Mouse (Mus musculus): Measurements from ENCODE around the gene Tmcc3. TPM values are rescaled to one million over a fixed set of nuclear protein-coding genes. Genes with fewer than 3 reads are reported as not detected.

Tmcc3 gene
- total RNA-seq (2021), result 10 to 100 TPM; 27.0 to 29.7 TPM
- long read RNA-seq, experiment 1, full-length matches to known transcripts, result 35 of 45 reads
- long read RNA-seq, experiment 1, partial matches to known transcripts, result 2 of 45 reads
- long read RNA-seq, experiment 1, other reads (novel, unspliced or antisense), result 8 of 45 reads
- long read RNA-seq, experiment 2, full-length matches to known transcripts, result 23 of 30 reads
- long read RNA-seq, experiment 2, partial matches to known transcripts, result 2 of 30 reads
- long read RNA-seq, experiment 2, other reads (novel, unspliced or antisense), result 5 of 30 reads

- no peak for DNase-seq
Measured at GRCm38 (mm10) chr10:94311511-94312006, at the start of gene Tmcc3. Gene Tmcc3, plus strand, starts transcription at chr10:94311949.

- DNase-seq, result no peak
Measured at GRCm38 (mm10) chr10:94262646-94263045, 49.1 kb upstream of the Tmcc3 start.

GRCm38 (mm10) chr10:94263211-94263610 is 48.5 kb upstream of the Tmcc3 start:
- DNase-seq, result no peak

GRCm38 (mm10) chr10:94265656-94266542 is 45.9 kb upstream of the Tmcc3 start:
- no peak for DNase-seq

GRCm38 (mm10) chr10:94275321-94275720 is 36.4 kb upstream of the Tmcc3 start:
- no peak for DNase-seq

GRCm38 (mm10) chr10:94276511-94276910 is 35.2 kb upstream of the Tmcc3 start:
- DNase-seq, result no peak

- DNase-seq, result no peak
Measured at GRCm38 (mm10) chr10:94282179-94282578, 29.6 kb upstream of the Tmcc3 start.

GRCm38 (mm10) chr10:94282797-94283196 is 29.0 kb upstream of the Tmcc3 start:
- no peak for DNase-seq

GRCm38 (mm10) chr10:94294437-94294836 is 17.3 kb upstream of the Tmcc3 start:
- no peak for DNase-seq

- DNase-seq, result no peak
Measured at GRCm38 (mm10) chr10:94294933-94295750, 16.6 kb upstream of the Tmcc3 start.

GRCm38 (mm10) chr10:94295923-94296605 is 15.7 kb upstream of the Tmcc3 start:
- DNase-seq, result no peak

GRCm38 (mm10) chr10:94298471-94298870 is 13.3 kb upstream of the Tmcc3 start, which contains the start of gene Gm4792:
Gene Gm4792, minus strand, starts transcription at chr10:94298703.
- no peak for DNase-seq

- DNase-seq, result no peak
Measured at GRCm38 (mm10) chr10:94299301-94299700, 12.4 kb upstream of the Tmcc3 start.

- DNase-seq, result no peak
Measured at GRCm38 (mm10) chr10:94304064-94304657, 7.6 kb upstream of the Tmcc3 start.

- peak; percentile 39 for DNase-seq
Measured at GRCm38 (mm10) chr10:94305526-94305925, 6.2 kb upstream of the Tmcc3 start.

- DNase-seq, result no peak
Measured at GRCm38 (mm10) chr10:94310499-94311267, 1.1 kb upstream of the Tmcc3 start.

- DNase-seq, result peak; percentile 26
Measured at GRCm38 (mm10) chr10:94312007-94312715, 412 bp downstream of the Tmcc3 start.

- DNase-seq, result no peak
Measured at GRCm38 (mm10) chr10:94313146-94313545, 1.4 kb downstream of the Tmcc3 start.

GRCm38 (mm10) chr10:94318574-94318973 is 6.8 kb downstream of the Tmcc3 start:
- DNase-seq, result no peak

GRCm38 (mm10) chr10:94329962-94330361 is 18.2 kb downstream of the Tmcc3 start:
- DNase-seq, result peak; percentile 26

Measured in gastrocnemius, postnatal 10 days (tissue).